Mouse (Mus musculus) urinary bladder, adult 2 months (tissue): ENCODE measurements around the gene Methig1. TPM values are rescaled to one million over a fixed set of nuclear protein-coding genes. Genes with fewer than 3 reads are reported as not detected.
"Not testable (repeated sequence)": the region's sequence is repeated elsewhere in the genome, so short reads cannot be mapped to it uniquely, and the experiment has no call there.

Experiments used
- DNase-seq: peaks from one replicate; pipeline ENCODE4 v3.0.0; 2022; ENCODE audit warnings: low spot score
- polyA plus RNA-seq: library from polyadenylated mRNA; depleted of rRNA; stranded (reverse); fragments of >200 nt; gene quantifications from 2 replicates; pipeline ENCODE4 v1.2.3, GENCODE M21; 2012

Gene Methig1
- polyA plus RNA-seq, 1 experiment: not detected

- DNase-seq: not testable (repeated sequence)
Measured at GRCm38 (mm10) chr15:100337847-100338246, 15.1 kb upstream of the Methig1 start.

GRCm38 (mm10) chr15:100341314-100341980 lies 11.5 kb upstream of the Methig1 start:
- not testable (repeated sequence) for DNase-seq

GRCm38 (mm10) chr15:100345484-100345883 lies 7.5 kb upstream of the Methig1 start:
- DNase-seq: no peak

- DNase-seq: no peak
Measured at GRCm38 (mm10) chr15:100346761-100347160, 6.2 kb upstream of the Methig1 start.

DNA sequence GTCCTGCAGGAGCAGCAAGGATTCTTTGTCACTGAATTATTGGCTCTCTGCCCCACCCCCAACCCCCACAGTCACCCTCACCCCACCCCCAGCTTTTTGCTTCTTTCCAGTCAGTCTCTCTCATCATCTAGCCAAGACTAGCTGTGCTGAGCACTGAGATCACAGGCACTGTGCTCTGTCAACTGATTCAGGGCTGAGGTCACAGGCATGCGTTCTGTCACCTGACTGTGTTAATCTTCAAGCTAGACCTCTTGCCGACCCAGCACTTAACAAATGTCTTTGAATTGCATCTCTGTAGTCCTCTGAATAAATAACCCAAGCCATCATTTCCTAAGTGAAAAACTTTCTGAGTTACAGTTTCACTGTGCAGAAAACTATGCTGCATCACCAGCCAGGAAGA lies 3.5 kb upstream of the Methig1 start:
- DNase-seq: no peak

DNA sequence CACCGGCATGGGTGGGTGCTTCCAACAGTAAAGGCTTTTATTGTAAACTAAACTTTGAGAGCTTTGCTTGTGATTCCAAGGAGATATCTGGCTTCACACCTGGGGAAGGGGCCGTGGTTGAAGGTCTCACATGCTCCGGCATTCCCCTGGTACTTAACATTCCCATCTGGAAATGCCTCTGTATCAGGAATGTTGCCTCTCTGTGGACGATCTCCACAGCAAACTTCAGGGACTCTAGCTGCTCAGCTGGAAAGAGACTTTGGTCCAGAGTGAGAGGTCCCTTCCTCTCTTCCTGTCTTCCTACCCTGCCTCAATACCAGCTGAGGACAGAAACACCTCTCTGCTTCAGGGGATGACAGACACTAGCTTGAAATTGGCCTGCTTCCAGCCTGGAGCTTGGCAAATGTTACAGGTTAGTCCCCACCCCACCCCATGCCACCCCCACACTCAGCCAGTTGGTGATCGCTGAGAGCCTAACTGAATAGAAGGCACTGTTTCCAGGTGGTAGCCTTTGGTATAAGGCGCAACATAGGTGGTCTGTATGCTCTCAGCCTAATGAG lies 1.4 kb upstream of the Methig1 start:
- DNase-seq: no peak

DNA sequence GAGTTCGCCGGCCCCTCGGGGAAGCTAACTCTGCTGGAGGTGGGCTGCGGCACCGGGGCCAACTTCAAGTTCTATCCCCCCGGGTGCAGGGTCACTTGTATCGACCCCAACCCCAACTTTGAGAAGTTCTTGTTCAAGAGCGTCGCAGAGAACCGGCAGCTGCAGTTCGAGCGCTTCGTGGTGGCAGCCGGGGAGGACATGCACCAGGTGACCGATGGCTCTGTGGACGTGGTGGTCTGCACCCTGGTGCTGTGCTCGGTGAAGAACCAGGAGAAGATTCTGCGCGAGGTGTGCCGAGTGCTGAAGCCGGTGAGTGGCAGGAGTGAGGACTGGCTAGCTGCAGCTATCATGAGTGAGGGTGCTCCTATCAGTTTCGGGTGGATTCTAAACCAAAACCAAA lies 450 bp downstream of the Methig1 start:
- not testable (repeated sequence) for DNase-seq

DNA sequence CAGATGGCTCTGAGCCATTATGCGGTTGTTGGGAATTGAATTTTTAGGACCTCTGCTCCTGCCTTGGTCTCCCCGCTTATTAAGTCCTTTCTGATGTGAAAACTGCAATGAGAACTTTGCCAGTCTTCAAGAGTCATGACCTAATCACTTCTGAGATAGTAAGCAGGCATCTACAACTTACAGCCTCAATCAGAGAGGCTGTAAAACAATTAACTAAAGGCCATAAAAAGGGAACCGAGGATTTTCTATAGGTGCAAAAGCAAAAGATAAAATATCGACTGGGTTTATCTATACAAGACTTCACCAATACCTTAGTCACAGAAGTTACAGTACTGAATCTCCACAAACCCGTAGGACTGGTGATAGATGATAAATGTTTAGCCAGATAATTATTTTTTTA lies 2.9 kb downstream of the Methig1 start:
- no peak for DNase-seq

DNA sequence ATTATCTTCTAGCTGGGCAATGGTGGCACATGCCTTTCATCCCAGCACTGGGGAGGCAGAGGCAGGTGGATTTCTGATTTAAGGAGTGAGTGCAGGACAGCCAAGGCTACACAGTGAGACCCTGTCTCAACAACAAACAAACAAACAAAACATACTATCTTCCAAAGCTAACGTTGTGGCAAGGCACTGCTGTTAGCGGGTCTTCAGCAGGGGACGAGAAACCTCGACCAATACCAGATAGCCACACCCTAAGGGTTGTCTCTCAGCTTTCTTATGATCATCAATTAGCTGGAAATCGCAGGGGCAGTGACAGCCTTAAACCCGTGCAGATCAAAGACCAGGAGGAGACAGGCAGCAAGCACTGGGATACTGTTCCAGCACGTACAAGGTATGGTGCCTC lies 11.3 kb downstream of the Methig1 start, which contains the start of gene Higd1c:
Gene Higd1c, plus strand, starts transcription at position 301 of the 400 bp plus-strand sequence.
- no peak for DNase-seq

GRCm38 (mm10) chr15:100365967-100366366 lies 13.0 kb downstream of the Methig1 start:
- DNase-seq: not testable (repeated sequence)

DNA sequence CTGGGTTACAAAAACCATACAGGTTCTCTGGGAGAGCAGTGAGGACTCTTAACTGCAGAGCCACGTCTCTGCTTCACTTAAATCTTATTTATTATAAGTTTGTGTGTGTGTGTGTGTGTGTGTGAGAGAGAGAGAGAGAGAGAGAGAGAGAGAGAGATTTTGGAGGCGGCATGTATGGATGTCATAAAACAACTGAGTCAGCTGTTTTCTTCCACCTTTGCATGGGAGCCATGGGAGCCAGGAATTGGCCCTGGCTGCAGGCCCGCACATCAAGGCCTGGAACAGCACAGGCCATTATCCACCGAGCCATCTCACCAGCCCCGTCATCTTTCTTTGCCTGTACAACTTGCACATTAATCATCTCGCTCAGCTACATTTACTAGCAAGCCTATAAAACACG lies 14.2 kb downstream of the Methig1 start:
- no peak for DNase-seq

GRCm38 (mm10) chr15:100375066-100375465 lies 22.1 kb downstream of the Methig1 start:
- DNase-seq: no peak

DNA sequence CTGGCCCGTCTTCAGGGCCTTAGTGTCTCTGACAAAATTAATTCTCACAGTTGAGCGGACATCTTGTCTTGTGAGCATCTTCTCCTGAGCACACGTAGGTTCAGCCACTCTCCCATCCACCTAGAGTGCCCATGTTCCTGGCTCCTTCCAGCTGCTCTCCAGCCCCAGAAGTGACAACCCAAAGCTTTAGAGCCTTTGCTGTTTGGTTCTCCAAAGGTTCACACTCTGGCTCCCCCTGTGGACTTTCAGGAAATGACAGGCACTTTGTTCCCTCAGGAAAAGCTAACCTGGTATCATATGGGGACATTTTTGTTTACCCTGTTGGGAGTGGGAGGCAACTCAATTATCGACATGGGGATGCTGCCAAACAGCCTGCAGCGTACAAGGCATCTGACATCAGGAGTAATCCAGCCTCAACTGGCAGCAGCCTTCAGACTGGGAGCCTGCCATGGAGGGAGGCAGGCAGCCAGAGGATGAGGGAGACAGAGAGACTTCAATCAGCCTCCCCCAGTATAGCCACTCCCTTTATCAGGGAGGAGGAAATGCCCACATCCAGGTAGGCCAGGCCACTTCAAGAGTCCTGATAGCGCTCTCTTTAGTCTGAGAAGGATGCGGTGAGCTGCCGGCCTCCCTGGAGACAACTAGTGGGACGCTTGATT lies 25.0 kb downstream of the Methig1 start:
- not testable (repeated sequence) for DNase-seq

DNA sequence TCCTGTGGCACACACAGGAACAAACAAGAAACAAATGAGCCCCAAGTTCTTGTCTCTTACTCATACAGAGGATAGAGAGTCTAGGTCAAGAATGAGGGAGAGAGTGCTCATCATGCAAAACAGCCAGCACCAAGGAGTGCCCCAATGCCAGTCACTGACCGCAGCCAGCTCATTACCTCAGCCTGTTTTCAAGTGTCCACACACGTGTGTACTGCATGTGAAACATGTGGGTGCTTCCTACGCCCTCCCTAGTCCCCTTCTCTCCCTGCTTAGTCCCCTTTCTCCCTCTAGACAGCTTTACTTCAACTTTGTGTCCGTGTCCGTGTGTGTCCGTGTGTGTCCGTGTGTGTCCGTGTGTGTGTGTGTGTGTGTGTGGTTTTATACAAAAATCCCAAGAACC lies 26.7 kb downstream of the Methig1 start:
- no peak for DNase-seq

DNA sequence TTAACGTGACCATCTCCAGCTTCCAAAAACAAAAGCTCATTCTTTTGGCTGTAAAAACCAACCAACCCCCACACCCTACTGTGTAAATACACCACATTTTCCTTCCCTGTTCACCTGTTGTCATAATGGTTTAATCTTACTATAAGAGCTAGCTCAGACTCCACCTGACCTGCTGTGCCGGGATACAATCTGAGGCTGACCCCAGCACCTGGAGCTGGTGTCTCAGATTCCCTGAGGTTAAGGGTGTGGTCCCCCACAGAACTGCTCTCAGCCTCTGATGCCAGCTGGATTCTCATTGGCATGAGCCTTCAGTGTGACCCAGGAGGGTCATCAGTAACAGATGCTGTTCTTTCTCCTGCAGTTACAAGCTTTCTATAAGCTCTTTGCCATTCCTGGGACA lies 27.2 kb downstream of the Methig1 start:
- no peak for DNase-seq

DNA sequence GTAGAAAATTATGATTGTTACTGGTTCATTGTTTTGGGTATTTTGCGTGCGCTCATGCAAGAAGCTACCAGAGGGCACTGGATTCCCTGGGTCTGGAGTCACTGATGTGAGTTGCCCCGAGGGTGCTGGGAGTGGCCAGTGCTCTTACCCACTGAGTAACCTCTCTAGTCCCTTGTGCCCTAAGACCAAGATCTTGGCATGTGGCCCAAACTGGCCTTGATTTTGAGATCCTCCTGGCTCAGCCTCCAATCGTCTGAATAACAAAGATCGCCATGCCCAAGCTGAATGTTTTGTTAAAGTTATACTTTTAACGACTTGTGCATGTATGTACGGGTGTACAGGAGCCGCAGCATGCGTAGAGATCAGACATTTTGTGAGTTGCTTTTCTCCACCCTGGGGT lies 32.8 kb downstream of the Methig1 start:
- no peak for DNase-seq

DNA sequence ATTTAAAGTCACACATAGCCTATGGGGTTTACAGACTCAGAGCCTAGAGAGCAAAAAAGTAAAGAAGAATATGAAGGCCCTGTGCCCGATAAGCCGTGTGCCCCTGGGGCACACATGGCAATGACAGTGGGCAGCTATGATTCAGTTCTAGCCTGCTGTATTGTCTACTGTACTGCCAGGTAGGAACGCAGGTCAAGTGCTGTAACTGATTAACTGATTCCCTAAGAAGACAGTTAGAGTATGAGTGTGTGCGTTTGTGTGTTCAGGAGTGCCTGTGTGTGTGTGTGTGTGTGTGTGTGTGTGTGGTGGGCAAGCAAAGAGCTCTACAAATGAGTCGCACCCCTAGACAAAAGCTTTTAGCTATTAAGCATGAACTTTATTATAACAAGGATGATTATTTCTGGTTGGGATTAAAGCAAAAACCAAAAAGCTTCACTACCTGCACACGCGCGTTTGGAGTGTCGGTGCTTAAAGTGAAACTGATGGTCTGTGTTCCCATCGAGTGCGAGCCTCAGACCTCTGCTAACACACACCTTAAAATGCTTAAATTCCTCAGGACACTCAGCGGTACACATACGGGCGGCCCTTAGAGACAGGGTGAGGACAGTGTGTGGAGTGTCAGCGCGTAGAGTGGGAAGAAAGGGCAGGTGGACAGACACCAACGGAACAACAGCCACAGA lies 34.7 kb downstream of the Methig1 start:
- no peak for DNase-seq

- no peak for DNase-seq
Measured at GRCm38 (mm10) chr15:100388224-100388835, 35.4 kb downstream of the Methig1 start.

DNA sequence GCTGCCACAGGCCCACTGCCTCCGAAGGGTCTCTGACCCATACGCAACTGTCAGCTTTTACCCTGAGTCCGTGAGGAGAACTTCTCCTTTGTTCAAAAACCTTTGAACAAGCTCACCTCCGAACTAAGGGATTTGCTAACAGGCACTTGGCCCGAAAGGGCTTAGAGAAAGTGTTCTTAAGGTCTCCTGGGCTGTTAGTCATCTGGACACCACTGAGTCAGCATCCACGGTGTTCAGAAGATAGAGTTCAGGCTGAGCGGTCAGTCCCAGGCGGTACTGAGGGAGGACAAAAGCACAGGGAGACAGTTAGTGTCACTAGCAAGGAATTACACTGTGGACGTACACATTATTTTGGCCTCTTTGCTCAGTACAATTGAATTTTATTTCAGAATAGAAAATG lies 35.9 kb downstream of the Methig1 start:
- no peak for DNase-seq

- no peak for DNase-seq
Measured at GRCm38 (mm10) chr15:100391066-100391465, 38.1 kb downstream of the Methig1 start.

GRCm38 (mm10) chr15:100391599-100391998 lies 38.6 kb downstream of the Methig1 start:
- DNase-seq: no peak

- no peak for DNase-seq
Measured at GRCm38 (mm10) chr15:100393016-100393415, 40.1 kb downstream of the Methig1 start.
